Mouse (Mus musculus): ENCODE results near the gene Sprr2f. TPM values are rescaled to one million over a fixed set of nuclear protein-coding genes. Genes with fewer than 3 reads are reported as not detected.

Sprr2f gene
- total RNA-seq, 1 experiment: not detected

DNA sequence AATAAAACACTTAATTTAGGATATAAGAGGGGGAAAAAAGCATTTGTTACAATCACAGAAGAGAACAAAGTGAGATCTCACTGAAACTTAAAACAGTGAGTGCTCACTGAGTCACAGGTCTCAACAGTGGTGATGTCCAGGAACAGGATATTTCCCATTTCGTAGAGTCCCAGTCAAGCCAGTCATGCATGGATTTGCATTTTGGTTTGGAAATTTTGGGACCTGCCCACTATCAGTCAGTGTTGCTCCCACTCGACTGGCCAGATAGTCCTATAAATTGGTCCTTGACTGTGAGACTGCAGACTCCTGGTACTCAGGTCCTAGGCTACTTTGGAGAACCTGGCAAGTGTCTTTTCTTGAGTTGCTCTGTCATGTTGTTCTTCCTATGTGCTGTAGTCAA is 13.1 kb upstream of the Sprr2f start, which contains the start of gene Sprr2e:
Gene Sprr2e, plus strand, starts transcription at position 301 of the 400 bp plus-strand sequence.
- no peaks in the 10 kb centered on the region for H3K36me3 ChIP-seq (ENCODE audit: control insufficient read depth, insufficient read depth, low read length, poor library complexity, severe bottlenecking)
- H3K9me3 ChIP-seq (ENCODE audit: control insufficient read depth, insufficient read depth, low read depth, low read length): no peaks in the 10 kb centered on the region
- no peaks in the 10 kb centered on the region for H3K4me1 ChIP-seq (ENCODE audit: control insufficient read depth in 2 of 2, insufficient read depth in 2 of 2, low read length in 2 of 2, poor library complexity in 1 of 2)
- DNase-seq (ENCODE audit: low read depth, low spot score): no peak
- no peak for TF ChIP-seq ZNF384 (IDR thresholded peaks at IDR 0.05; ENCODE audit: low read depth, low read length)
- no peak for TF ChIP-seq MAFK (IDR thresholded peaks at IDR 0.05; ENCODE audit: insufficient read depth, low read depth, low read length)
- no peak for TF ChIP-seq ZC3H11A (IDR thresholded peaks at IDR 0.05; ENCODE audit: borderline replicate concordance, low read depth, low read length)
- no peak for TF ChIP-seq CHD2 (IDR thresholded peaks at IDR 0.05; ENCODE audit: low read depth, low read length)
- TF ChIP-seq HCFC1 (IDR thresholded peaks at IDR 0.05; ENCODE audit: borderline replicate concordance, insufficient read depth, low read length): no peak
- H3K27ac ChIP-seq (ENCODE audit: insufficient read depth, low read depth, low read length, poor library complexity, severe bottlenecking): no peak within 1 kb of the TSS
- H3K4me3 ChIP-seq (ENCODE audit: insufficient read depth in 1 of 2, low read depth in 1 of 2, low read length in 2 of 2, poor library complexity in 1 of 2, severe bottlenecking in 1 of 2): no peak within 1 kb of the TSS
- in situ Hi-C loops (cut with MboI; ENCODE audit: low sequenced_read_pairs in 2 of 2, unreplicated experiment in 2 of 2): no loop called here
- H3K9ac ChIP-seq (ENCODE audit: insufficient read depth, low read depth, low read length, poor library complexity, severe bottlenecking): no peak within 1 kb of the TSS

DNA sequence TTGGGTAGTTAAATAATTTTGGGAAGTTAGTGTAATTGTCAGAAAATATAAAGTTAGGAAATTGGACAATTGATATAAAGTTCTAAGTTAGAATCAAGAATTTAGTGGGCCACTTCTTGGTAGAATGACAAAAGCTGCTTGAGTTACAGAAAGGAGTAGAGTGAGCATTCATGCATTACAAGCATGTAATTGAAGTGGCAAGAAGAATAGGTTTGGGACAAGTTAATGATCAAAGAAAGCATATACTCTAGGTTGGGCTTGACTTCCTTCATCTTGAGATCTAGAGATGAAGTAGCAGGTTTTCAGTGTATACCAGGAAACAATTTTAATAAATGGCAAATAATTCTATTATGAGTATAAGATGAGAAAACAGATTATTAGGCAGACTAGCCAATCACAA is 3.4 kb upstream of the Sprr2f start:
- Histone ChIP-seq H3K9ac (ENCODE audit: insufficient read depth, low read depth, low read length, poor library complexity, severe bottlenecking) (no peak overlapping the region), H3K27ac (ENCODE audit: insufficient read depth, low read depth, low read length, poor library complexity, severe bottlenecking) (no peak overlapping the region), H3K9me3 (ENCODE audit: control insufficient read depth, insufficient read depth, low read depth, low read length) (no peaks in the 10 kb centered on the region), H3K36me3 (ENCODE audit: control insufficient read depth, insufficient read depth, low read length, poor library complexity, severe bottlenecking) (no peaks in the 10 kb centered on the region), H3K4me3 (ENCODE audit: insufficient read depth in 1 of 2, low read depth in 1 of 2, low read length in 2 of 2, poor library complexity in 1 of 2, severe bottlenecking in 1 of 2) (no peak overlapping the region), H3K4me1 (ENCODE audit: control insufficient read depth in 2 of 2, insufficient read depth in 2 of 2, low read length in 2 of 2, poor library complexity in 1 of 2) (no peaks in the 10 kb centered on the region)
- TF ChIP-seq HCFC1 (IDR thresholded peaks at IDR 0.05; ENCODE audit: borderline replicate concordance, insufficient read depth, low read length): no peak
- no peak for TF ChIP-seq MAFK (IDR thresholded peaks at IDR 0.05; ENCODE audit: insufficient read depth, low read depth, low read length)
- no peak for TF ChIP-seq ZC3H11A (IDR thresholded peaks at IDR 0.05; ENCODE audit: borderline replicate concordance, low read depth, low read length)
- TF ChIP-seq ZNF384 (IDR thresholded peaks at IDR 0.05; ENCODE audit: low read depth, low read length): no peak
- no peak for TF ChIP-seq CHD2 (IDR thresholded peaks at IDR 0.05; ENCODE audit: low read depth, low read length)
- in situ Hi-C loops (cut with MboI; ENCODE audit: low sequenced_read_pairs in 2 of 2, unreplicated experiment in 2 of 2): no loop called here
- DNase-seq (ENCODE audit: low read depth, low spot score): no peak

DNA sequence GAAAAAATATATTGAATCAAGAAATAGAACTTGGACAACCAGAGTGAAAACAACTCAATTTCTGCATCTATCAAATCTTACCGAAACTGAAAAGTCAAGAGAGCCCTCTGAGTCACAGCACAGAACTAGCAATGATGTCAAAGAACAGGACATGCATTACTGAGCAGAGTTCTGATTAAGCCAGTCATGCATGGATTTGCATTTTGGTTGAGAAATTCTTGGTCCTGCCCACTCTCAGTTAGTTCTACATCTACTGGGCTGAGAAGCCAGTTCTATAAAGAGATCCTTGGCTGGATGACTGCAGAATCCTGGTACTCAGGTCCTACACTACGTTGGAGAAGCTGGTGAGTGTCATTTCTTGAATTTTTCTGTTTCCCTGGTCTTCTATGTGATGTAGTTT is 8.6 kb downstream of the Sprr2f start:
- TF ChIP-seq HCFC1 (IDR thresholded peaks at IDR 0.05; ENCODE audit: borderline replicate concordance, insufficient read depth, low read length): no peak
- no peak for TF ChIP-seq ZC3H11A (IDR thresholded peaks at IDR 0.05; ENCODE audit: borderline replicate concordance, low read depth, low read length)
- TF ChIP-seq ZNF384 (IDR thresholded peaks at IDR 0.05; ENCODE audit: low read depth, low read length): no peak
- TF ChIP-seq CHD2 (IDR thresholded peaks at IDR 0.05; ENCODE audit: low read depth, low read length): no peak
- TF ChIP-seq MAFK (IDR thresholded peaks at IDR 0.05; ENCODE audit: insufficient read depth, low read depth, low read length): no peak
- DNase-seq (ENCODE audit: low read depth, low spot score): no peak
- Histone ChIP-seq H3K4me1 (ENCODE audit: control insufficient read depth in 2 of 2, insufficient read depth in 2 of 2, low read length in 2 of 2, poor library complexity in 1 of 2) (no peaks in the 10 kb centered on the region), H3K9ac (ENCODE audit: insufficient read depth, low read depth, low read length, poor library complexity, severe bottlenecking) (no peak overlapping the region), H3K9me3 (ENCODE audit: control insufficient read depth, insufficient read depth, low read depth, low read length) (no peaks in the 10 kb centered on the region), H3K27ac (ENCODE audit: insufficient read depth, low read depth, low read length, poor library complexity, severe bottlenecking) (no peak overlapping the region), H3K36me3 (ENCODE audit: control insufficient read depth, insufficient read depth, low read length, poor library complexity, severe bottlenecking) (no peaks in the 10 kb centered on the region), H3K4me3 (ENCODE audit: insufficient read depth in 1 of 2, low read depth in 1 of 2, low read length in 2 of 2, poor library complexity in 1 of 2, severe bottlenecking in 1 of 2) (no peak overlapping the region)
- in situ Hi-C loops (cut with MboI; ENCODE audit: low sequenced_read_pairs in 2 of 2, unreplicated experiment in 2 of 2): no loop called here

DNA sequence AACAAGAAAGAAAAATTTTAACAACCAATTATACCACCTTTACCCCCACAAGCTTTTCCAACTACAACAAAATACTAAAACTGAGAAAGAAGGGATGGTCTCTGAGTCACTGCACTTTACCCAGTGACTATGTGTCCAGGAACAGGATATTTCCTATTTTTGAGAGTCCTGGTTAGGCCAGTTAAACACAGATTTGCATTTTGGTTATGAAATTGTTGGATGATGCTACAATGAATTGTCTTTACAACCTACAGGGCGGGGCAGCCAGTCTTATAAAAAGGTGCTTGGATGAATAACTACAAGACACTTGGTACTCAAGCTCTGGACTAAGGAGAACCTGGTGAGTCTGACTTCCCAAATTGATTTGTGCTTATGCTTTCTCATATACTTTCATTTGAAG is 20.4 kb downstream of the Sprr2f start, which contains the start of gene Sprr2h:
Gene Sprr2h, plus strand, starts transcription at position 301 of the 400 bp plus-strand sequence.
- no peak for TF ChIP-seq ZC3H11A (IDR thresholded peaks at IDR 0.05; ENCODE audit: borderline replicate concordance, low read depth, low read length)
- TF ChIP-seq MAFK (IDR thresholded peaks at IDR 0.05; ENCODE audit: insufficient read depth, low read depth, low read length): no peak
- no peak for TF ChIP-seq HCFC1 (IDR thresholded peaks at IDR 0.05; ENCODE audit: borderline replicate concordance, insufficient read depth, low read length)
- TF ChIP-seq ZNF384 (IDR thresholded peaks at IDR 0.05; ENCODE audit: low read depth, low read length): no peak
- TF ChIP-seq CHD2 (IDR thresholded peaks at IDR 0.05; ENCODE audit: low read depth, low read length): no peak

DNA sequence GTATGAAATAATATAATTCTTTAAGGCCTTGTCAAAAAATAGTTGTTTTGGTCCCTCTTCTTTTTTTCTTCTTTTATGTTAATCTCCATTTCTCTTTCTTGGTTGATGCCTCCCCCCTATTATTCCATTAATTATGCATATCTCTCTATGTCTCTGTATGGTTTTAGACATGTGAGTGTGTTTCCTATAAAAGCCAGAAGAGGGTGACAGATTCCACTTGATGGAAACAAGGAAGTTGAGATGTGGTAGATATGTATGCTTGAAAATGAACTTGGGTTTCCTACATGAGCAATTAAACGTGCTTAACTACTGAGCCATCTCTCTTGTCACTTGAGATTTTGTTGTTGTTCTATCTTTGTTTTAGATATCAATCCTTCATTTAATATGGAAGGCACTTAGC is 29.3 kb downstream of the Sprr2f start:
- Histone ChIP-seq H3K9me3 (ENCODE audit: control insufficient read depth, insufficient read depth, low read depth, low read length) (no peaks in the 10 kb centered on the region), H3K9ac (ENCODE audit: insufficient read depth, low read depth, low read length, poor library complexity, severe bottlenecking) (no peak overlapping the region), H3K4me1 (ENCODE audit: control insufficient read depth in 2 of 2, insufficient read depth in 2 of 2, low read length in 2 of 2, poor library complexity in 1 of 2) (no peaks in the 10 kb centered on the region), H3K36me3 (ENCODE audit: control insufficient read depth, insufficient read depth, low read length, poor library complexity, severe bottlenecking) (no peaks in the 10 kb centered on the region), H3K27ac (ENCODE audit: insufficient read depth, low read depth, low read length, poor library complexity, severe bottlenecking) (no peak overlapping the region), H3K4me3 (ENCODE audit: insufficient read depth in 1 of 2, low read depth in 1 of 2, low read length in 2 of 2, poor library complexity in 1 of 2, severe bottlenecking in 1 of 2) (no peak overlapping the region)
- in situ Hi-C loops (cut with MboI; ENCODE audit: low sequenced_read_pairs in 2 of 2, unreplicated experiment in 2 of 2): no loop called here
- TF ChIP-seq CHD2 (IDR thresholded peaks at IDR 0.05; ENCODE audit: low read depth, low read length) (no peak), HCFC1 (IDR thresholded peaks at IDR 0.05; ENCODE audit: borderline replicate concordance, insufficient read depth, low read length) (no peak), ZNF384 (IDR thresholded peaks at IDR 0.05; ENCODE audit: low read depth, low read length) (no peak), ZC3H11A (IDR thresholded peaks at IDR 0.05; ENCODE audit: borderline replicate concordance, low read depth, low read length) (no peak), MAFK (IDR thresholded peaks at IDR 0.05; ENCODE audit: insufficient read depth, low read depth, low read length) (no peak)
- DNase-seq (ENCODE audit: low read depth, low spot score): no peak

More for the DNA sequence above, 20.4 kb downstream of the Sprr2f start, which contains the start of gene Sprr2h:
- Histone ChIP-seq H3K27ac (ENCODE audit: insufficient read depth, low read depth, low read length, poor library complexity, severe bottlenecking) (no peak within 1 kb of the TSS), H3K9me3 (ENCODE audit: control insufficient read depth, insufficient read depth, low read depth, low read length) (no peaks in the 10 kb centered on the region), H3K36me3 (ENCODE audit: control insufficient read depth, insufficient read depth, low read length, poor library complexity, severe bottlenecking) (no peaks in the 10 kb centered on the region), H3K9ac (ENCODE audit: insufficient read depth, low read depth, low read length, poor library complexity, severe bottlenecking) (no peak within 1 kb of the TSS), H3K4me1 (ENCODE audit: control insufficient read depth in 2 of 2, insufficient read depth in 2 of 2, low read length in 2 of 2, poor library complexity in 1 of 2) (no peaks in the 10 kb centered on the region), H3K4me3 (ENCODE audit: insufficient read depth in 1 of 2, low read depth in 1 of 2, low read length in 2 of 2, poor library complexity in 1 of 2, severe bottlenecking in 1 of 2) (no peak within 1 kb of the TSS)
- no peak for DNase-seq (ENCODE audit: low read depth, low spot score)
- in situ Hi-C loops (cut with MboI; ENCODE audit: low sequenced_read_pairs in 2 of 2, unreplicated experiment in 2 of 2): no loop called here

All from ES-E14 (cell line).